In the genomic region with DNA sequence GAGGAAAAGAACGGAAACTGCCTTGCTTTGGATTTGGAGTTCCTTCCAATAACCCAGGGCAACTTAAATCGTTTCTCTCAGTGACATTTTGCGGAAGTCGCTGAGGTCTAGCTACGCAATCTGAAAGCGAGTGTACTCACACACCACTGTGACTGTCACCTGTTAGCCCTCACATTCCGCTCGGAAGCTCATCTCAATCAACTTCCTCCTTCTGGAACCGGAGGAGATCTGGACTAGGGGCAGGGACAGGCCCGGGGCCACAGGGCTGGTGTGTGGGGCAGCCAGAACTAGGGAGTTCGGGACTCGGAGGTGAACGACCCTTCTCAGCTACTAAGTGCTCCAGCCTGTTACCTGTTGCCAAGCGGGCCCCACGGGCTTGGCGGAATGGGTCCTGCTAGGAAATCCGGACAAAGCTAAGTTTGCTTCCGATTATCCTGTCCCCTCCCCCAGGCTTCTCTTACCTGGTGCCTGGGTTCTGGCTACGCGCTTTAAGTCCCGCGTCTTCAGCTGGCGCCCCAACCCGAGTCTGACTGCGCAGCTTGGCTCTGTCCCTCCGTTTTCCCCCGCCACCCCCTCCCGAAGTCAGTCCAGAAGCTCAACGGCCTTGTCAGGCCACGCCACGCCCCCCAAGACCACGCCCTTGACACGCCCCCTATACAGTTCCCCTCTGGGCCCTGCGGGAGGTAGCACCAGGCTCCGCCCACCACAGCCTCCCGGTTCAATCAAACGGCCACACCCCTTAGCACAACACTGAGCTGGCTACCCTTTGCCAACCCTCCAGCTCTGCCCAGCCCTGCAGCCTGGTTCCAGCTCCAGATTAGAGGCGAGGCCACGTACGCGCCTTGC, we compare ENCODE assay signal across 8 mouse cellular contexts. TPM values are rescaled to one million over a fixed set of nuclear protein-coding genes. Genes with fewer than 3 reads are reported as not detected.
DNase-seq lines count a peak whose midpoint lies in the region; ATAC-seq and TF ChIP-seq lines count a peak whose summit lies in the region.

No protein-coding gene starts in this region.

- in situ Hi-C loops in ES-E14 (cut with MboI; ENCODE audit: low sequenced_read_pairs in 2 of 2, unreplicated experiment in 2 of 2) = no loop called here

- TF ChIP-seq CTCF in liver, postnatal 0 days (IDR thresholded peaks at IDR 0.05; ENCODE audit: low read depth) = peak; percentile 19; the same call in 1 of the 2 replicates

- DNase-seq in ES-E14 (ENCODE audit: low read depth, low spot score) = peak; percentile 87
- peak; percentile 49 for DNase-seq in cerebellum, adult 11 months
- peak; percentile 92 for DNase-seq in forebrain, embryonic 14.5 days (ENCODE audit: low spot score)
- peak; percentile 96 for DNase-seq in heart, postnatal 10 days
- DNase-seq in large intestine, adult 2 months (ENCODE audit: low read depth, low spot score) = peak; percentile 96
- DNase-seq in liver, postnatal 0 days = peak; percentile 100
- peak; percentile 68 for DNase-seq in telencephalon, adult 2 months (ENCODE audit: low read depth, low spot score)

- intact Hi-C loops in heart, postnatal 10 days (cut with DNase I) = loop anchor here (5.0 kb wide), 1 partner anchor 130 kb away; the partner anchor contains the start of gene Tspan18

- no peak overlapping the region; the same call in 1 of the 2 replicates for H3K9ac ChIP-seq in ES-E14 (ENCODE audit: insufficient read depth, low read depth, low read length, poor library complexity, severe bottlenecking)
- H3K9ac ChIP-seq in forebrain, embryonic 14.5 days (ENCODE audit: low read length) = peak overlapping the region; percentile 43; the same call in 1 of the 2 replicates
- H3K9ac ChIP-seq in liver, postnatal 0 days (replicated peaks) = peak overlapping the region; percentile 96
- peak overlapping the region; percentile 60 for H3K9ac ChIP-seq in neural tube, embryonic 13.5 days

- no peak overlapping the region for H3K27ac ChIP-seq in ES-E14 (ENCODE audit: insufficient read depth, low read depth, low read length, poor library complexity, severe bottlenecking)
- H3K27ac ChIP-seq in forebrain, embryonic 14.5 days (ENCODE audit: low read depth, low read length) = no peak overlapping the region
- H3K27ac ChIP-seq in liver, postnatal 0 days (ENCODE audit: low read depth) = peak overlapping the region; percentile 98
- peak overlapping the region; percentile 57 for H3K27ac ChIP-seq in neural tube, embryonic 13.5 days (replicated peaks)

- ATAC-seq in forebrain, embryonic 14.5 days = peak; percentile 95
- peak; percentile 96 for ATAC-seq in liver, postnatal 0 days
- peak; percentile 93 for ATAC-seq in neural tube, embryonic 13.5 days (ENCODE audit: low read depth)

- H3K27me3 ChIP-seq in forebrain, embryonic 14.5 days (replicated peaks; ENCODE audit: control insufficient read depth, insufficient read depth, low read length) = no peaks in the 10 kb centered on the region
- no peaks in the 10 kb centered on the region for H3K27me3 ChIP-seq in liver, postnatal 0 days (ENCODE audit: insufficient read depth, low read length)
- peaks cover 34% of the 10 kb centered on the region for H3K27me3 ChIP-seq in neural tube, embryonic 13.5 days

- TF ChIP-seq EP300 in liver, postnatal 0 days (IDR thresholded peaks at IDR 0.05; ENCODE audit: low read depth) = no peak

- peaks cover 0 to 5% of the 10 kb centered on the region in 2 experiments; a peak in 1 of 4 replicates for H3K4me1 ChIP-seq in ES-E14 (ENCODE audit: control insufficient read depth in 2 of 2, insufficient read depth in 2 of 2, low read length in 2 of 2, poor library complexity in 1 of 2)
- H3K4me1 ChIP-seq in forebrain, embryonic 14.5 days (ENCODE audit: control insufficient read depth, insufficient read depth, low read length) = 0 out of 2 replicates have a peak, but pooled peaks cover 8% of the 10 kb centered on the region
- peaks cover 69% of the 10 kb centered on the region for H3K4me1 ChIP-seq in liver, postnatal 0 days (ENCODE audit: insufficient read depth)
- H3K4me1 ChIP-seq in neural tube, embryonic 13.5 days (replicated peaks) = peaks cover 16% of the 10 kb centered on the region

- peak overlapping the region; percentile 60 for H3K4me2 ChIP-seq in forebrain, embryonic 14.5 days (ENCODE audit: low read length)
- peak overlapping the region; percentile 84 for H3K4me2 ChIP-seq in liver, postnatal 0 days (ENCODE audit: low read depth, low read length)
- peak overlapping the region; percentile 62 for H3K4me2 ChIP-seq in neural tube, embryonic 13.5 days

- no peaks in the 10 kb centered on the region for H3K36me3 ChIP-seq in ES-E14 (ENCODE audit: control insufficient read depth, insufficient read depth, low read length, poor library complexity, severe bottlenecking)
- H3K36me3 ChIP-seq in forebrain, embryonic 14.5 days (ENCODE audit: control insufficient read depth, insufficient read depth, low read length) = no peaks in the 10 kb centered on the region
- H3K36me3 ChIP-seq in liver, postnatal 0 days (replicated peaks; ENCODE audit: insufficient read depth, low read length) = no peaks in the 10 kb centered on the region
- no peaks in the 10 kb centered on the region for H3K36me3 ChIP-seq in neural tube, embryonic 13.5 days

- H3K9me3 ChIP-seq in ES-E14 (ENCODE audit: control insufficient read depth, insufficient read depth, low read depth, low read length) = no peaks in the 10 kb centered on the region
- no peaks in the 10 kb centered on the region for H3K9me3 ChIP-seq in forebrain, embryonic 14.5 days (replicated peaks; ENCODE audit: control insufficient read depth, low read length)
- H3K9me3 ChIP-seq in liver, postnatal 0 days (ENCODE audit: low read length) = no peaks in the 10 kb centered on the region
- H3K9me3 ChIP-seq in neural tube, embryonic 13.5 days = no peaks in the 10 kb centered on the region

- WGBS in forebrain, embryonic 14.5 days = 3% methylated on average over 41 of the region's 41 CpGs
- WGBS in large intestine, adult 2 months = 1% methylated on average over 41 of the region's 41 CpGs
- WGBS in liver, postnatal 0 days (ENCODE audit: insufficient replicate concordance) = under 1% methylated on average over 40 of the region's 41 CpGs
- WGBS in neural tube, embryonic 13.5 days = 2% methylated on average over 41 of the region's 41 CpGs

- H3K4me3 ChIP-seq in ES-E14 (ENCODE audit: insufficient read depth in 1 of 2, low read depth in 1 of 2, low read length in 2 of 2, poor library complexity in 1 of 2, severe bottlenecking in 1 of 2) = peak overlapping the region; percentile 51 to 76
- peak overlapping the region; percentile 32 for H3K4me3 ChIP-seq in forebrain, embryonic 14.5 days (ENCODE audit: low read depth, low read length)
- H3K4me3 ChIP-seq in liver, postnatal 0 days (ENCODE audit: low read depth, low read length) = peak overlapping the region; percentile 89
- H3K4me3 ChIP-seq in neural tube, embryonic 13.5 days = peak overlapping the region; percentile 39

TF ChIP-seq in ES-E14, 5 proteins besides CTCF, POLR2A, EP300 and RAD21:
- TF ChIP-seq CHD2 (IDR thresholded peaks at IDR 0.05; ENCODE audit: low read depth, low read length) (no peak), ZNF384 (IDR thresholded peaks at IDR 0.05; ENCODE audit: low read depth, low read length) (no peak), MAFK (IDR thresholded peaks at IDR 0.05; ENCODE audit: insufficient read depth, low read depth, low read length) (no peak), ZC3H11A (IDR thresholded peaks at IDR 0.05; ENCODE audit: borderline replicate concordance, low read depth, low read length) (no peak), HCFC1 (IDR thresholded peaks at IDR 0.05; ENCODE audit: borderline replicate concordance, insufficient read depth, low read length) (no peak)
TF ChIP-seq in ES-E14: peak in this region for 0.

RNA-seq across cellular contexts. Expression of gene Cd82, which starts 0.8 kb away (rescaled TPM):
- total RNA-seq in ES-E14 (2012; rRNA removed) = 1.8 and 3.2 TPM in 2 replicates
- 16.8 and 18.6 TPM in 2 replicates for polyA plus RNA-seq in forebrain, embryonic 14.5 days (2014; fragmentation: Nextera tagmentation; extraction: Ambion mirVana)
- 10 to 100 TPM; 13.9 to 17.2 TPM for total RNA-seq in heart, postnatal 10 days (2021)
- 370 and 430 TPM in 2 replicates for polyA plus RNA-seq in large intestine, adult 2 months (2012; rRNA removed)
- polyA plus RNA-seq in liver, postnatal 0 days (2015; fragmentation: Nextera tagmentation; extraction: Ambion mirVana) = 81.0 and 87.7 TPM in 2 replicates
- polyA plus RNA-seq in neural tube, embryonic 13.5 days (2015; fragmentation: Nextera tagmentation; extraction: Ambion mirVana) = 23.9 and 26.8 TPM in 2 replicates

Comparison
In these comparisons a context has a peak if more than half of its experiments do, and no peak if none do; other contexts are left out.
1. DNase-seq: peak in every context shown above with its lines; median percentile 100 in liver, postnatal 0 days; 96 in heart, postnatal 10 days; 96 in large intestine, adult 2 months; 92 in forebrain, embryonic 14.5 days; 87 in ES-E14; 68 in telencephalon, adult 2 months; 49 in cerebellum, adult 11 months.
2. H3K27ac ChIP-seq: peak in liver, postnatal 0 days (single experiment) and neural tube, embryonic 13.5 days (single experiment); none in ES-E14 (single experiment) and forebrain, embryonic 14.5 days (single experiment).
3. H3K4me3 ChIP-seq: peak in every context shown above with its lines; median percentile 89 in liver, postnatal 0 days; 64 in ES-E14; 39 in neural tube, embryonic 13.5 days; 32 in forebrain, embryonic 14.5 days.
4. Peak in every context shown above with its lines, with median percentiles within 50 percentile points of each other: ATAC-seq and H3K4me2 ChIP-seq.